Mouse (Mus musculus): ENCODE measurements at regions not wholly inside any gene's neighbourhood (a gene's known extent, or its start where the extent isn't known, plus 50 kb on each side); places are given as distances from the start of the nearest gene placed in this dataset.

GRCm38 (mm10) chr2:168820648-168821047 lies 52.9 kb upstream of the Sall4 start:
- TF ChIP-seq CTCF (IDR thresholded peaks at IDR 0.05; ENCODE audit: insufficient read depth, low read length), result no peak
- no peak for TF ChIP-seq POLR2A (IDR thresholded peaks at IDR 0.05; ENCODE audit: borderline replicate concordance, extremely low read depth, low read depth, low read length)
- DNase-seq, result no peak
- Histone ChIP-seq H3K4me3 (replicated peaks; ENCODE audit: extremely low read depth, low read depth, low read length) (no peak overlapping the region), H3K4me1 (ENCODE audit: control insufficient read depth, insufficient read depth, low read length) (no peaks in the 10 kb centered on the region)
- 61% methylated on average over 10 of the region's 10 CpGs for WGBS
